Mouse (Mus musculus) left cerebral cortex, postnatal 4 days (tissue): ENCODE data around the gene Cyp2ab1. TPM values are rescaled to one million over a fixed set of nuclear protein-coding genes. Genes with fewer than 3 reads are reported as not detected.

ENCODE experiments used
- DNase-seq: peaks from one replicate; pipeline ENCODE4 v3.0.0-alpha.2; 2022
- intact Hi-C: fragments of 180-260 bp; cut with DNase I; formaldehyde crosslinking; loops from one replicate; pipeline ENCODE4 v1.15.1; 2025
- total RNA-seq, 2 experiments: library from RNA; stranded (reverse); gene quantifications; 2 replicates each; pipeline ENCODE4 v1.2.3; 2021

Gene Cyp2ab1
- total RNA-seq, 2 experiments from 2014 or later: not detected

DNA sequence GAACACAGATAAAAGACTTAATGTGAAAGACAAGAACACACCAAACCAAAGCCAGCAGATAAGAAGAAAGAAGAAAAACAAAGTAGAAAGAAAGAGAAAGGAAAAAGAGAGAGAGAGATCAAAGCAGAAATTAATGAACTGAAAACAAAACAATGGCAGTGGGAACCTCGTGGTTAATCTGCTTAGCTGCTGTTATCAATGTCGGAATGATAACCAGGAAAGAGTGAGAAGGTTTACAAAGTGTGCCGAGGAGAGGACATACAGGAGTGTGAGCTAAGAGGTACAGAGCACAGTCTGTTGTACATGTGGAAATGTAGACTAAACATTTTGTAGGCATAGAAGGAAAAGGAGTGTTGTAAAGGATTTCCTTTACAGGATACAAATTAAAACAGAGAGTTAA lies 52.2 kb downstream of the Cyp2ab1 start:
- intact Hi-C loops: no loop called here
- no peak for DNase-seq

GRCm38 (mm10) chr16:20271339-20271738 lies 53.9 kb downstream of the Cyp2ab1 start:
- no peak for DNase-seq
- intact Hi-C loops: no loop called here

- intact Hi-C loops: no loop called here
These were observed 60.1 kb downstream of the Cyp2ab1 start for GRCm38 (mm10) chr16:20265089-20265488.

More at GRCm38 (mm10) chr16:20265089-20265488, 60.1 kb downstream of the Cyp2ab1 start:
- DNase-seq: no peak

Other genes starting within 250 kb of the Cyp2ab1 start
- gene Klhl24, start 227.9 kb downstream of the Cyp2ab1 start, total RNA-seq: 10 to 100 TPM; 73.1 to 73.4 TPM
- gene Yeats2, start 184.3 kb downstream of the Cyp2ab1 start, total RNA-seq: 10 to 100 TPM; 61.1 to 65.8 TPM
- gene Map6d1, start 84.0 kb downstream of the Cyp2ab1 start, total RNA-seq: 1 to 10 TPM; 8.4 to 9.0 TPM
- gene Parl, start 23.0 kb downstream of the Cyp2ab1 start, total RNA-seq: 10 to 100 TPM; 68.6 to 69.6 TPM
- gene Abcc5, start 101.0 kb upstream of the Cyp2ab1 start, total RNA-seq: 100 to 1,000 TPM; 200 to 212 TPM
- gene Eif2b5, start 173.4 kb upstream of the Cyp2ab1 start, total RNA-seq: 10 to 100 TPM; 66.8 to 67.8 TPM
- 100 to 1,000 TPM; 103 to 108 TPM for gene Dvl3, start 191.6 kb upstream of the Cyp2ab1 start, total RNA-seq
- 100 to 1,000 TPM; 865 to 870 TPM for gene Ap2m1, start 210.1 kb upstream of the Cyp2ab1 start, total RNA-seq
- gene Abcf3, start 223.2 kb upstream of the Cyp2ab1 start, total RNA-seq: 10 to 100 TPM; 74.7 to 94.0 TPM